Mouse (Mus musculus): ENCODE results near the gene Hist1h4i. TPM values are rescaled to one million over a fixed set of nuclear protein-coding genes. Genes with fewer than 3 reads are reported as not detected.
"Not testable (repeated sequence)": the region's sequence is repeated elsewhere in the genome, so short reads cannot be mapped to it uniquely, and the experiment has no call there.

The Hist1h4i gene
- polyA plus RNA-seq, 1 experiment from 2014 or later, result 49.4 TPM

DNA sequence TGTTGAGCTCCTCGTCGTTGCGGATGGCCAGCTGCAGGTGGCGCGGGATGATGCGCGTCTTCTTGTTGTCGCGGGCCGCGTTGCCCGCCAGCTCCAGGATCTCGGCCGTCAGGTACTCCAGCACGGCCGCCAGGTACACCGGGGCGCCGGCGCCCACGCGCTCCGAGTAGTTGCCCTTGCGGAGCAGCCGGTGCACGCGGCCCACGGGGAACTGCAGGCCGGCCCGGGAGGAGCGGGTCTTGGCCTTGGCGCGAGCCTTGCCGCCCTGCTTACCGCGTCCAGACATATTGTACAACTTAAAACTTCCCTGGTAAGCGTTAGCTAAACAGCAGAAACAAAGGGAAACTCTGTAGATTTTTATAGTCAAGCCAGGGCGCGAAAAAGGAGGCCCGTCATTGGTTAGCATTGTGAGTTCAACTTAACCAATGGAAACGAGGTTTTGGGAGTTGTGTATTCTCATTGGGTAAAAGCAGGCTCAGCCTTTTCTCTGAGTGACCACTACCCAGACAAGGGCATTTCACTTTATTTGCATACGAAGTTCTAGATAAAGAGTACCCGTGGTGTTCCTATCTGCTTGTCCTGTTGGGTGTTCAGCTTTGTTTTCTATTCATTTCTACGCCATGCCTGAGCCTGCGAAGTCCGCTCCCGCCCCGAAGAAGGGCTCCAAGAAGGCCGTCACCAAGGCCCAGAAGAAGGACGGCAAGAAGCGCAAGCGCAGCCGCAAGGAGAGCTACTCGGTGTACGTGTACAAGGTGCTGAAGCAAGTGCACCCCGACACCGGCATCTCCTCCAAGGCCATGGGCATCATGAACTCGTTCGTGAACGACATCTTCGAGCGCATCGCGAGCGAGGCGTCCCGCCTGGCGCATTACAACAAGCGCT, 5.7 kb downstream of the Hist1h4i start, which contains the start of the genes Hist1h2ah and Hist1h2bk:
Hist1h2ah (minus strand) TSS at position 302 of the 882 bp plus-strand sequence.
Hist1h2bk (plus strand) TSS at position 604 of the 882 bp plus-strand sequence.
- H3K27me3 ChIP-seq (replicated peaks); H3K36me3 ChIP-seq; H3K9me3 ChIP-seq (replicated peaks): not testable (repeated sequence)
- peaks cover 70% of the 10 kb centered on the region for H3K4me1 ChIP-seq
- peak; percentile 91 for ATAC-seq
- peak within 1 kb of the TSS; percentile 75 for H3K4me2 ChIP-seq
- H3K4me3 ChIP-seq, result peak within 1 kb of the TSS; percentile 59
- peak within 1 kb of the TSS; percentile 80 for H3K9ac ChIP-seq
- WGBS (ENCODE audit: insufficient replicate concordance), result 0% methylated on average over 21 of the region's 69 CpGs
- peak within 1 kb of the TSS; percentile 98 for H3K27ac ChIP-seq

- Histone ChIP-seq H3K4me2 (peak overlapping the region; percentile 75), H3K4me1 (peaks cover 66% of the 10 kb centered on the region), H3K27me3 (replicated peaks) (no peaks in the 10 kb centered on the region), H3K36me3 (no peaks in the 10 kb centered on the region), H3K9ac (peak overlapping the region; percentile 80), H3K27ac (peak overlapping the region; percentile 95), H3K4me3 (peak overlapping the region; percentile 59), H3K9me3 (replicated peaks) (no peaks in the 10 kb centered on the region)
- WGBS (ENCODE audit: insufficient replicate concordance), result under 1% methylated on average over 10 of the region's 14 CpGs
- no peak for ATAC-seq
Measured at GRCm38 (mm10) chr13:22034443-22035266, 6.5 kb downstream of the Hist1h4i start.

DNA sequence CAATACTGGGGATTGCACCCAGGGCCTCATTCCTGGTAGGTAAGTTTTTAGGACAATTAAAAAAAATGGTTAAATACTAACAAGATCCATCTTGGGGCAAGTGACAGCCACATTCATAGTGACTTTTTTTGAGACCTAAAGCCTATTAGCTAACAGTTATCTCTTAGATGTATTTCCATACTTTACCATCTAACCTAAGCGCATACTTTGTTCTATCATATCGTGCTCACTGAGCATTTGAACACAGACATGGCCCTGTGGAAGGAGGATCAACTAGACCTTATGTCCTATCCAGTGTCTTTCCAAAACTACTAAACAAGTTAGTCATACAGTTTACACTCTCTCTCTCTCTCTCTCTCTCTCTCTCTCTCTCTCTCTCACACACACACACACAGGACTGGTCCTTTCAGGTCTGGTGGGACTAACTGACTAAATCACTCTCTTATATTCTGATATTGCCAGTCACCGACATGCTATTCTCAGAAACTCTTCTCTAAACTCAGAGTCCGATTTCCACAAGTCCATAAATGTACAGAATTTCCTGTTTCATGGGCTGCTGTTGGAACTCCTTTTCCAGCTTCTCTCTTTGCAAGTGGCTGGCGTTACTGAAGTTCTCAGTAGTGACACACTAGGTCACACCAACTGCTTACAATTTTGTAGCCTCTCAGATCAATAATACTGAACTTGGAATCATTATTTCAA, 7.3 kb downstream of the Hist1h4i start:
- H3K4me2 ChIP-seq, result peak overlapping the region; percentile 75
- H3K9ac ChIP-seq, result peak overlapping the region; percentile 80
- H3K9me3 ChIP-seq (replicated peaks), result no peaks in the 10 kb centered on the region
- peak overlapping the region; percentile 95 for H3K27ac ChIP-seq
- 42% methylated on average over 5 of the region's 5 CpGs for WGBS (ENCODE audit: insufficient replicate concordance)
- H3K36me3 ChIP-seq, result no peaks in the 10 kb centered on the region
- H3K27me3 ChIP-seq (replicated peaks), result no peaks in the 10 kb centered on the region
- peak overlapping the region; percentile 59 for H3K4me3 ChIP-seq
- no peak for ATAC-seq
- peaks cover 66% of the 10 kb centered on the region for H3K4me1 ChIP-seq

GRCm38 (mm10) chr13:22030493-22030892, 10.7 kb downstream of the Hist1h4i start:
- H3K4me2 ChIP-seq, result peak overlapping the region; percentile 43; the same call in 1 of the 2 replicates
- 0 out of 2 replicates have a peak overlapping the region, but pooled peaks have one; percentile 19 for H3K4me3 ChIP-seq
- no peaks in the 10 kb centered on the region for H3K27me3 ChIP-seq (replicated peaks)
- ATAC-seq, result no peak
- WGBS (ENCODE audit: insufficient replicate concordance), result 11% methylated on average over 4 of the region's 4 CpGs
- H3K36me3 ChIP-seq, result no peaks in the 10 kb centered on the region
- no peaks in the 10 kb centered on the region for H3K9me3 ChIP-seq (replicated peaks)
- H3K9ac ChIP-seq, result 0 out of 2 replicates have a peak overlapping the region, but pooled peaks have one; percentile 31
- H3K4me1 ChIP-seq, result peaks cover 53% of the 10 kb centered on the region
- H3K27ac ChIP-seq, result no peak overlapping the region

- peak overlapping the region; percentile 92 for H3K27ac ChIP-seq
Measured at GRCm38 (mm10) chr13:22029928-22030327, 11.2 kb downstream of the Hist1h4i start.

GRCm38 (mm10) chr13:22028673-22029460, 12.3 kb downstream of the Hist1h4i start:
- H3K27me3 ChIP-seq (replicated peaks), result no peaks in the 10 kb centered on the region
- 1% methylated on average over 40 of the region's 40 CpGs for WGBS (ENCODE audit: insufficient replicate concordance)
- peak overlapping the region; percentile 92 for H3K27ac ChIP-seq
- H3K9me3 ChIP-seq (replicated peaks), result no peaks in the 10 kb centered on the region
- peak overlapping the region; percentile 67 for H3K4me3 ChIP-seq
- peaks cover 45% of the 10 kb centered on the region for H3K4me1 ChIP-seq
- no peaks in the 10 kb centered on the region for H3K36me3 ChIP-seq
- peak; percentile 79 for ATAC-seq
- peak overlapping the region; percentile 76 for H3K4me2 ChIP-seq
- peak overlapping the region; percentile 78 for H3K9ac ChIP-seq

More at GRCm38 (mm10) chr13:22029928-22030327, 11.2 kb downstream of the Hist1h4i start:
- H3K4me2 ChIP-seq, result peak overlapping the region; percentile 76
- H3K4me1 ChIP-seq, result peaks cover 53% of the 10 kb centered on the region
- 19% methylated on average over 8 of the region's 8 CpGs for WGBS (ENCODE audit: insufficient replicate concordance)
- peak overlapping the region; percentile 67 for H3K4me3 ChIP-seq
- H3K36me3 ChIP-seq, result no peaks in the 10 kb centered on the region
- H3K9me3 ChIP-seq (replicated peaks), result no peaks in the 10 kb centered on the region
- no peak for ATAC-seq
- H3K9ac ChIP-seq, result peak overlapping the region; percentile 78
- no peaks in the 10 kb centered on the region for H3K27me3 ChIP-seq (replicated peaks)

DNA sequence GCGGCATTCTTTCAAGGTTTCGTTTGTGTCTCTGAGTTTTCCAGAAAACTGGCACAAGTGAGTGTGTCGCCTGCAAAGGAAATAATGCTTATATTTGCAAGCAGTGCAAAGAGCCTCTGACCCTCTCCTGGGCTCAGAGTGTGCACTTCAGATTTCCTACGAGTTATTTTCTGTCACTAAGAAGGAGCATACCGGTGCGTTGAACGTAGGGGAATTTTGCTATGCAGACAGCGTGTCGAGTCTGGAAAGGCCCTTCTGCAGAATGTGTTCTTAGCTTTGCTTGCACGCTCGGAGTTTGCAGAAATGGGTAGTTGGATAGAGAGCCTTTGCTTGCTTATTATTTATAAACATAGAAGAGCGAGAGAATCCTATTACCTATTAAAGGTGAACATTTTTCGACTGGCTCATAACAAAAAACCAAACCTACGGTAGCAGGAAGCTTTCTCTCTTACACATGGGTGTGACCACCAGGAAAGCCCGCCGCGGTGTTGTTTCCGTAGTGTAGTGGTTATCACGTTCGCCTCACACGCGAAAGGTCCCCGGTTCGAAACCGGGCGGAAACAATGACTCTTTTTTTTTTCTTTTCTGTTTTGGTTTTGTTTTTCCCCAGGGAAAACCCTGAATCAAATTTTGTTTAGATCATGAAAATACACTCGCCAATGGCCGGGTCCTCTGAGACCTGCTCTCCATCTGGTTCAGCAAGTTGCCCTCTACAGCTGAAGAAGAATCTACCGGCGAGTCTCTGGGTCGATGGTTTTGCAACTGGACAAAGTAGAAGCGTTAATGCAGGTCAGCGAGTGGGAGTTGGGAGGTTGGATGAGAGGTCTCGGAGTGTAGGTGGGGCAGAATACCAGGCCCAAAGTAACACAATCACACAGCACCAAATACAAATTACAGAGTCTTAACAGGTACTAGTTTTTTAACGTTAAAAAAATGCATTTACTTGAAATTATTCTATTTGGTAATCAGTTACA, 14.8 kb downstream of the Hist1h4i start:
- H3K9ac ChIP-seq, result peak overlapping the region; percentile 78
- peak; percentile 38; the same call in 1 of the 2 replicates for ATAC-seq
- peaks cover 36% of the 10 kb centered on the region for H3K4me1 ChIP-seq
- peak overlapping the region; percentile 68 for H3K4me2 ChIP-seq
- peak overlapping the region; percentile 66 for H3K4me3 ChIP-seq
- no peaks in the 10 kb centered on the region for H3K9me3 ChIP-seq (replicated peaks)
- no peaks in the 10 kb centered on the region for H3K27me3 ChIP-seq (replicated peaks)
- H3K27ac ChIP-seq, result peak overlapping the region; percentile 23; the same call in 1 of the 2 replicates
- no peaks in the 10 kb centered on the region for H3K36me3 ChIP-seq
- 2% methylated on average over 35 of the region's 35 CpGs for WGBS (ENCODE audit: insufficient replicate concordance)

- Histone ChIP-seq H3K4me2 (peak overlapping the region; percentile 76), H3K9me3 (replicated peaks) (no peaks in the 10 kb centered on the region), H3K4me1 (peaks cover 18% of the 10 kb centered on the region), H3K4me3 (peak overlapping the region; percentile 71), H3K27me3 (replicated peaks) (no peaks in the 10 kb centered on the region), H3K36me3 (no peaks in the 10 kb centered on the region), H3K9ac (peak overlapping the region; percentile 78), H3K27ac (peak overlapping the region; percentile 86)
- ATAC-seq, result peak; percentile 63; the same call in 1 of the 2 replicates
- WGBS (ENCODE audit: insufficient replicate concordance), result 0% methylated on average over 9 of the region's 9 CpGs
Measured at GRCm38 (mm10) chr13:22022241-22022640, 18.9 kb downstream of the Hist1h4i start.

- Histone ChIP-seq H3K4me3 (peak overlapping the region; percentile 71), H3K27ac (peak overlapping the region; percentile 86), H3K4me1 (peaks cover 18% of the 10 kb centered on the region), H3K9ac (peak overlapping the region; percentile 78), H3K36me3 (no peaks in the 10 kb centered on the region), H3K4me2 (peak overlapping the region; percentile 76), H3K9me3 (replicated peaks) (no peaks in the 10 kb centered on the region), H3K27me3 (replicated peaks) (no peaks in the 10 kb centered on the region)
- peak; percentile 60 for ATAC-seq
- under 1% methylated on average over 11 of the region's 11 CpGs for WGBS (ENCODE audit: insufficient replicate concordance)
Measured at GRCm38 (mm10) chr13:22021581-22021980, 19.6 kb downstream of the Hist1h4i start.

DNA sequence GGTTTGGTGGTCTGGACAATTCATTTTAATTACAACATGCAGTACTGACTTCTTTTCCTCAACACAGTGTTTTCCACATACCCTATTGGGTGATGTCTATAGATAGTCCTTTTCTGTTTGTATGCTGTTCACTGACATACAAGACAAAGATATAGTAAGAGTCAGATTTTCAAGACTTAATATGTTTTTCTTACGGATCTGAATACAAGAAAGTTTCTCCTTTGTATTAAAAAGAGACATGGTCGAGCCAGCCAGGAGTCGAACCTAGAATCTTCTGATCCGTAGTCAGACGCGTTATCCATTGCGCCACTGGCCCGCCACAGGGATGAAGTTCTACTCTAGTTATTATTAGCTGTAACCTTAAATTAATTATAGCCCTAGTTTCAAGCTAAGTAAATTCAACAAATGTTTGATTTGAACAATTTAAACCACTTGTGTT, 20.2 kb downstream of the Hist1h4i start:
- Histone ChIP-seq H3K9me3 (replicated peaks) (no peaks in the 10 kb centered on the region), H3K4me2 (peak overlapping the region; percentile 76), H3K36me3 (no peaks in the 10 kb centered on the region), H3K4me3 (peak overlapping the region; percentile 71), H3K27me3 (replicated peaks) (no peaks in the 10 kb centered on the region), H3K9ac (peak overlapping the region; percentile 78), H3K27ac (peak overlapping the region; percentile 86), H3K4me1 (peaks cover 22% of the 10 kb centered on the region)
- peak; percentile 74 for ATAC-seq
- under 1% methylated on average over 8 of the region's 8 CpGs for WGBS (ENCODE audit: insufficient replicate concordance)
